Mouse (Mus musculus): ENCODE results near the gene Cs. TPM values are rescaled to one million over a fixed set of nuclear protein-coding genes. Genes with fewer than 3 reads are reported as not detected.

The Cs gene
- polyA plus RNA-seq, 1 experiment from 2014 or later = 254 TPM

GRCm38 (mm10) chr10:128400338-128400737 lies 62.8 kb downstream of the Cs start:
- Histone ChIP-seq H3K4me2 (ENCODE audit: low read length) (peak overlapping the region; percentile 37), H3K4me3 (ENCODE audit: low read depth, low read length) (peak overlapping the region; percentile 29), H3K9ac (ENCODE audit: low read length) (peak overlapping the region; percentile 30), H3K36me3 (ENCODE audit: control insufficient read depth, insufficient read depth, low read length) (peaks cover 18% of the 10 kb centered on the region), H3K27me3 (replicated peaks; ENCODE audit: control insufficient read depth, insufficient read depth, low read length) (no peaks in the 10 kb centered on the region), H3K4me1 (replicated peaks; ENCODE audit: control insufficient read depth, insufficient read depth, low read length) (peaks cover 5% of the 10 kb centered on the region; the same call in 1 of the 2 replicates), H3K27ac (ENCODE audit: low read depth) (peak overlapping the region; percentile 57; the same call in 1 of the 2 replicates), H3K9me3 (ENCODE audit: control insufficient read depth, low read length) (no peaks in the 10 kb centered on the region)
- DNase-seq (ENCODE audit: low spot score) = peak; percentile 77
- WGBS = 20% methylated on average over 5 of the region's 5 CpGs
- ATAC-seq (replicated peaks; ENCODE audit: low FRiP score, low TSS enrichment, low read depth) = peak; percentile 77

GRCm38 (mm10) chr10:128401056-128401455 lies 63.5 kb downstream of the Cs start, which contains the start of gene Slc39a5:
Gene Slc39a5 (minus strand): TSS chr10:128401229.
- peaks cover 5% of the 10 kb centered on the region; the same call in 1 of the 2 replicates for H3K4me1 ChIP-seq (replicated peaks; ENCODE audit: control insufficient read depth, insufficient read depth, low read length)
- H3K4me2 ChIP-seq (ENCODE audit: low read length) = peak within 1 kb of the TSS; percentile 37
- no peak for DNase-seq (ENCODE audit: low spot score)
- peaks cover 17% of the 10 kb centered on the region for H3K36me3 ChIP-seq (ENCODE audit: control insufficient read depth, insufficient read depth, low read length)
- H3K4me3 ChIP-seq (ENCODE audit: low read depth, low read length) = peak within 1 kb of the TSS; percentile 29
- no peaks in the 10 kb centered on the region for H3K9me3 ChIP-seq (ENCODE audit: control insufficient read depth, low read length)
- H3K27me3 ChIP-seq (replicated peaks; ENCODE audit: control insufficient read depth, insufficient read depth, low read length) = no peaks in the 10 kb centered on the region
- H3K9ac ChIP-seq (ENCODE audit: low read length) = peak within 1 kb of the TSS; percentile 30
- 29% methylated on average over 2 of the region's 2 CpGs for WGBS
- ATAC-seq (replicated peaks; ENCODE audit: low FRiP score, low TSS enrichment, low read depth) = 0 out of 2 replicates have a peak, but pooled peaks have one; percentile 13
- peak within 1 kb of the TSS; percentile 57; the same call in 1 of the 2 replicates for H3K27ac ChIP-seq (ENCODE audit: low read depth)

DNA sequence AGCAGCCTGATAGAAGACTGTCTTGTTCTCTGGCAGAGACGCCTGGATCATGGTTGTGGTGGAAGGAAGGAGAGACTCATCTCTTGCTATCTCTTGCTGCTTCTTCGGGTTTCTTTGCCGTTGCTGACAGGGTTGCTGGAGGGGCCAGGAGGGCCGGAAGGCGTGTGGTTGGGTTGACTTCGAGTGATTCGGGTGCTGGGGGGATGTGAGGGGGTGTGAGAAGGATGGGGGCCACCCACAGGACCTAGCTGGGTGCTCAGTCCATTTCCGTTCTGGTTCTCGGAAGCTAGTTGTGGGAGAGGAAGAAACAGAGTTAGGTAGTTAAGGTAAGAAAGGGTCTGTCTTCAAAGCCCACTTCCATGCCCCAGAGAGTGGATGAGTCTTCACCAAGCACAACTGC lies 64.1 kb downstream of the Cs start:
- H3K4me1 ChIP-seq (replicated peaks; ENCODE audit: control insufficient read depth, insufficient read depth, low read length) = peaks cover 5% of the 10 kb centered on the region; the same call in 1 of the 2 replicates
- DNase-seq (ENCODE audit: low spot score) = no peak
- no peak overlapping the region for H3K27ac ChIP-seq (ENCODE audit: low read depth)
- no peaks in the 10 kb centered on the region for H3K27me3 ChIP-seq (replicated peaks; ENCODE audit: control insufficient read depth, insufficient read depth, low read length)
- no peaks in the 10 kb centered on the region for H3K9me3 ChIP-seq (ENCODE audit: control insufficient read depth, low read length)
- peaks cover 16% of the 10 kb centered on the region for H3K36me3 ChIP-seq (ENCODE audit: control insufficient read depth, insufficient read depth, low read length)
- H3K4me2 ChIP-seq (ENCODE audit: low read length) = no peak overlapping the region; the same call in 1 of the 2 replicates
- ATAC-seq (replicated peaks; ENCODE audit: low FRiP score, low TSS enrichment, low read depth) = no peak
- no peak overlapping the region for H3K4me3 ChIP-seq (ENCODE audit: low read depth, low read length)
- H3K9ac ChIP-seq (ENCODE audit: low read length) = no peak overlapping the region
- 69% methylated on average over 9 of the region's 9 CpGs for WGBS

DNA sequence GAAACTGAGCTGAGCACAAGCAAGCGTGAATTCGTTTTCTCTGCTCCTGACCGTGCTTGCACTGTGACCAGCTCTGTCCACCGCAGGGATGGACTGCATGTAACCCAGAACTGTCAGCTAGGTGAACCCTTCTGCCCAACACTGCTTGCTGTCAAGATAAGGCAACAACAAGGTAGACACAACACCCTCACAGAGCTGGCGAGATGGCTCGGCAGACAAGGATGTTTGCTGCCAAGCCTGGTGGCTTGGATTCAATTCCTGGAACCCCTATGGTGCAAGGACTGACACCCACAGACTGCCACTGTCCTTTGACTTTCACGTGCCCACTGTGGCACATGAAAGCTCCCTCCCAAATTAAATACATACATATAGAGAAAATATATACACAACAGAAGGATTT lies 66.4 kb downstream of the Cs start:
- DNase-seq (ENCODE audit: low spot score) = no peak
- no peak overlapping the region for H3K9ac ChIP-seq (ENCODE audit: low read length)
- 89% methylated on average over 7 of the region's 7 CpGs for WGBS
- no peaks in the 10 kb centered on the region for H3K27me3 ChIP-seq (replicated peaks; ENCODE audit: control insufficient read depth, insufficient read depth, low read length)
- H3K36me3 ChIP-seq (ENCODE audit: control insufficient read depth, insufficient read depth, low read length) = peaks cover 17% of the 10 kb centered on the region
- no peak overlapping the region for H3K27ac ChIP-seq (ENCODE audit: low read depth)
- H3K4me1 ChIP-seq (replicated peaks; ENCODE audit: control insufficient read depth, insufficient read depth, low read length) = peaks cover 9% of the 10 kb centered on the region; the same call in 1 of the 2 replicates
- no peaks in the 10 kb centered on the region for H3K9me3 ChIP-seq (ENCODE audit: control insufficient read depth, low read length)
- H3K4me2 ChIP-seq (ENCODE audit: low read length) = no peak overlapping the region
- H3K4me3 ChIP-seq (ENCODE audit: low read depth, low read length) = no peak overlapping the region
- ATAC-seq (replicated peaks; ENCODE audit: low FRiP score, low TSS enrichment, low read depth) = no peak

DNA sequence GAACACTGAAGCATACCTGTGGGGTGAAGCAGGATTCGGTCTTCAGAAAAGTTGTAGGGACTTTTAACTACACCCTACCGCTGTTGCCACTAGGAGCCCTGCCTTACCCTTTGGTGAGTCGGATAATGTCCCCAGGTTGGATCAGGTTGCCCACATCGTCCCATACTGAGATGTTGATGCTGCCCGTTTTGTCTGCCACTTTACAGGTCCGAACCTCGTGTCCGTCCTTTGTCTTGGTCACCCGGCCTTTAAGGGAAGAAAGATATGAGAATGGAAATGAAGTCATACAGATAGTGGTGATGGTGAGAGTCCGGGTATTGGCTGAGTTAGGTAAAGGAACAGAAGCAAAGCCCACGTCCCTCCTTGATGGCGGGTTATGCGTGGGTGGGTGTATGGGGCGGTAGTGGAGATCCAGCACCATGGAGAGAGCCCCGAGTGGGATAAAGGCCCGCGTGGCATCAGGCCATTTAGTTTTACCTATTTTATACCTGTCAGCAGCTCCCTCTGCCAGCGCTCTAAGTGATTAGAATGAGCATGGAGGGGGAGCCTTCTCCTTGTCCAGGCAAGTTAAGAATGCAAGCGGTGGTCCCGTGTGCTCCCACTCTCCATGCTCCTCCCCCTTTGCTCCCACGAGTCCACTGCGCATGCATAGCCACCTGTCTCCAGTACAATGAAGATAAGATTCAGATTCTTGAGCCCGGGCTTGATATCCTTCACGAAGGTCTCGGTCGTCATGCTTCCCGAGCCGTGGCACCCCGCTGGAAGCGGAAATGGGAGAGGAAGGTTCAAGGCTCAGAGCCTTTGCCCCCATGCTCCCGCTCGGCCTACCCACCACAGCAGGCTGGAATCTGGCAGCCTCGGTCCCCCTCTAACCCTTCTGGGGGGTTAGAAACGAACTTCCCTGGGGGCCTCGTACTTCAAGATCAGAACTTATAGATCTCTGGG lies 71.3 kb downstream of the Cs start:
- no peak for ATAC-seq (replicated peaks; ENCODE audit: low FRiP score, low TSS enrichment, low read depth)
- 20% methylated on average over 35 of the region's 35 CpGs for WGBS
- H3K36me3 ChIP-seq (ENCODE audit: control insufficient read depth, insufficient read depth, low read length) = peaks cover 25% of the 10 kb centered on the region
- peak overlapping the region; percentile 91 for H3K4me3 ChIP-seq (ENCODE audit: low read depth, low read length)
- H3K27ac ChIP-seq (ENCODE audit: low read depth) = peak overlapping the region; percentile 47; the same call in 1 of the 2 replicates
- no peaks in the 10 kb centered on the region for H3K27me3 ChIP-seq (replicated peaks; ENCODE audit: control insufficient read depth, insufficient read depth, low read length)
- no peak for DNase-seq (ENCODE audit: low spot score)
- H3K9ac ChIP-seq (ENCODE audit: low read length) = peak overlapping the region; percentile 59
- H3K4me1 ChIP-seq (replicated peaks; ENCODE audit: control insufficient read depth, insufficient read depth, low read length) = peaks cover 25% of the 10 kb centered on the region
- H3K4me2 ChIP-seq (ENCODE audit: low read length) = peak overlapping the region; percentile 97
- H3K9me3 ChIP-seq (ENCODE audit: control insufficient read depth, low read length) = no peaks in the 10 kb centered on the region

DNA sequence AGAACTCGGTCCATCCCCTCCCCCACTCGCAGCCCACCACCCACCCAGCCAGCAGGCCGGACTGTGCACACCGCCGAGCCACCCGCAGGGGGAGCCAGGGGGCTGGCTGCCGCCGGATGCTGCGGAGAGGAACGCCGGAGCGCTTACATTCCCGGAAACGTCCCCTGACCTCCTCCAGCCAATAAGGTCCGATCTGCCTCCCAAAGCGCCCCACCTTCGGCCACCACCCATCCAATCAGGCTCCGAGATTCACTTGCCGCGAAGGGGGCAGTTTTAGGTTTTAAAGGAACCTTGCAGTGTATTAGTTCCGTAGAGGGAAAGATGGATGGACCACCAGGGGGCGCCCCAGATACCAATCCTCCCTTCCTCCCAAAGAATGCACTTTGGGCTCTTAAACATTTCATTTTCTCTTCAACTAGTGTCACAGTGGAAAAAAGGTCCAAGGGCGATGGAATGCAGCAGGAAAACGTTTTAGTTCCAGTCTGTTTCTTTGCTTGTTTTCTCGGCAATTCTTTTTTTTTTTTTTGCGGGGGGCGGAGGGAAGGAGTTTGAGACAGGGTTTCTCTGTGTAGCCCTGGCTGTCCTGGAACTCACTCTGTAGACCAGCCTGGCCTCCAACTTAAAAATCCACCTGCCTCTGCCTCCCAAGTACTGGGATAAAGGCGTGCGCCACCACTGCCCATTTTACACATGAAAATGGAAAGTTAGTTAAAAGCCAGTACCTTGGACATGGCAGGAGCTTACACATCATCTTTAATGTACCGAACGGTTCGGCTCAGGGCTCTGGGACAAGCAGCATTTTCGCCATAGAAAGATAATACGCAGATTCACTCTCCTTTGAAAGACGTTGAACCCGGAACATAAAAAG lies 72.4 kb downstream of the Cs start:
- Histone ChIP-seq H3K4me3 (ENCODE audit: low read depth, low read length) (peak overlapping the region; percentile 91), H3K27ac (ENCODE audit: low read depth) (peak overlapping the region; percentile 89), H3K4me2 (ENCODE audit: low read length) (peak overlapping the region; percentile 97), H3K27me3 (replicated peaks; ENCODE audit: control insufficient read depth, insufficient read depth, low read length) (no peaks in the 10 kb centered on the region), H3K9ac (ENCODE audit: low read length) (peak overlapping the region; percentile 59), H3K9me3 (ENCODE audit: control insufficient read depth, low read length) (no peaks in the 10 kb centered on the region), H3K4me1 (replicated peaks; ENCODE audit: control insufficient read depth, insufficient read depth, low read length) (peaks cover 28% of the 10 kb centered on the region), H3K36me3 (ENCODE audit: control insufficient read depth, insufficient read depth, low read length) (peaks cover 28% of the 10 kb centered on the region)
- WGBS = 6% methylated on average over 36 of the region's 36 CpGs
- peak; percentile 88 for ATAC-seq (replicated peaks; ENCODE audit: low FRiP score, low TSS enrichment, low read depth)
- peak; percentile 97 for DNase-seq (ENCODE audit: low spot score)

- Histone ChIP-seq H3K27me3 (replicated peaks; ENCODE audit: control insufficient read depth, insufficient read depth, low read length) (no peaks in the 10 kb centered on the region), H3K9ac (ENCODE audit: low read length) (peak overlapping the region; percentile 62), H3K9me3 (ENCODE audit: control insufficient read depth, low read length) (no peaks in the 10 kb centered on the region), H3K27ac (ENCODE audit: low read depth) (peak overlapping the region; percentile 89), H3K4me1 (replicated peaks; ENCODE audit: control insufficient read depth, insufficient read depth, low read length) (peaks cover 28% of the 10 kb centered on the region), H3K4me2 (ENCODE audit: low read length) (peak overlapping the region; percentile 97), H3K4me3 (ENCODE audit: low read depth, low read length) (peak overlapping the region; percentile 91), H3K36me3 (ENCODE audit: control insufficient read depth, insufficient read depth, low read length) (peaks cover 34% of the 10 kb centered on the region)
- no peak for DNase-seq (ENCODE audit: low spot score)
- ATAC-seq (replicated peaks; ENCODE audit: low FRiP score, low TSS enrichment, low read depth) = no peak
- 24% methylated on average over 4 of the region's 4 CpGs for WGBS
Measured at GRCm38 (mm10) chr10:128410560-128410845, 73.0 kb downstream of the Cs start.

All from intestine, embryonic 14.5 days (tissue).